Mouse (Mus musculus) intestine, embryonic 16.5 days (tissue): Measurements from ENCODE around the gene Zc3h12c. TPM values are rescaled to one million over a fixed set of nuclear protein-coding genes. Genes with fewer than 3 reads are reported as not detected.

Source experiments
- ATAC-seq: fragments of 200-750 bp; cut with Nextera tagmentation; 2 replicates; pipeline ENCODE4 v1.8.0; 2017; ENCODE audit warnings: moderate TSS enrichment, moderate library complexity
- H3K27ac ChIP-seq: fragments of 300-500 bp; sonication (generic); 2 replicates; pipeline ENCODE4 v1.5.1; 2014; ENCODE audit warnings: mild to moderate bottlenecking, low read length
- H3K27me3 ChIP-seq: fragments of 300-500 bp; sonication (generic); replicated peaks from 2 replicates; pipeline ENCODE4 v1.6.1; 2014; ENCODE audit warnings: low read length, control low read depth, mixed read lengths; ENCODE audit not compliant: control insufficient read depth, insufficient read depth
- H3K36me3 ChIP-seq: fragments of 300-500 bp; sonication (generic); 2 replicates; pipeline ENCODE4 v1.6.1; 2014; ENCODE audit warnings: low read length, control low read depth; ENCODE audit not compliant: control insufficient read depth, insufficient read depth
- H3K4me1 ChIP-seq: fragments of 300-500 bp; sonication (generic); 2 replicates; pipeline ENCODE4 v1.6.1; 2014; ENCODE audit warnings: low read length, control low read depth, mixed read lengths; ENCODE audit not compliant: control insufficient read depth, insufficient read depth
- H3K4me2 ChIP-seq: fragments of 300-500 bp; sonication (generic); 2 replicates; pipeline ENCODE4 v1.6.1; 2014; ENCODE audit warnings: low read depth, low read length, control low read depth
- H3K4me3 ChIP-seq: fragments of 300-500 bp; sonication (generic); 2 replicates; pipeline ENCODE4 v1.5.1; 2014; ENCODE audit warnings: mild to moderate bottlenecking, low read length
- H3K9ac ChIP-seq: fragments of 300-500 bp; sonication (generic); 2 replicates; pipeline ENCODE4 v1.6.1; 2014; ENCODE audit warnings: low read depth, low read length
- H3K9me3 ChIP-seq: fragments of 300-500 bp; sonication (generic); 2 replicates; pipeline ENCODE4 v1.6.1; 2016; ENCODE audit warnings: low read length, control low read depth; ENCODE audit not compliant: control insufficient read depth
- WGBS: fragments of 180-500 bp; shearing (Covaris S2); extraction: QIAGEN DNeasy Blood & Tissue Kit; methylation state at CpG from one replicate; pipeline ENCODE4 v1.1.7; 2014; 5-methylcytosine and 5-hydroxymethylcytosine counted together
- polyA plus RNA-seq: library from polyadenylated mRNA; unstranded; fragments of >200 nt; fragmentation: Nextera tagmentation; extraction: Ambion mirVana; gene quantifications from 2 replicates; pipeline ENCODE4 v1.2.1, GENCODE M21; 2015

Gene Zc3h12c
- polyA plus RNA-seq, 1 experiment from 2014 or later: 1.2 TPM

DNA sequence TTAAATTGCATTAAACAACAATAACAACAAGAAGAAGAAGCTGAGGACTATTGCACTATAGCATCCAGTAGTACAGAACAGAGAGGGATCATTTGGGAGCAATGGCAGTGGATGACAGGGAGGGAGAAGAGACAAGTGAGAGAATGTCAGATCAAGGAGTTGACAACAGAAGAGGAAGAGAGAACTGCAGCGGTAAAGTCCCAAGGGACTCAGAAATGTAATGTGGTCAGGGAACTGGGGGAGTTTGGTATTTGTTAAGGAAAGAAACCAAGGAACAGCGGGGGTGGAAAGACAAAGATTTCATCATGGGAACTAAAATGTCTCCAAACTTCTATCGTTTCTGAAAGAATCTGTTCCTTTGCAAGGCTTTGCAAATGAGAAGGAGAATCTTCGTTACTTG is 22.5 kb upstream of the Zc3h12c start:
- no peaks in the 10 kb centered on the region for H3K9me3 ChIP-seq
- WGBS: 89% methylated on average over 4 of the region's 4 CpGs
- no peaks in the 10 kb centered on the region for H3K27me3 ChIP-seq
- H3K4me2 ChIP-seq: no peak overlapping the region
- H3K4me1 ChIP-seq: no peaks in the 10 kb centered on the region
- no peaks in the 10 kb centered on the region for H3K36me3 ChIP-seq
- H3K27ac ChIP-seq: no peak overlapping the region
- no peak overlapping the region for H3K9ac ChIP-seq
- no peak overlapping the region for H3K4me3 ChIP-seq
- no peak for ATAC-seq

- WGBS: 43% methylated on average over 8 of the region's 8 CpGs
- H3K9ac ChIP-seq: no peak overlapping the region
- no peak for ATAC-seq
Measured at GRCm38 (mm10) chr9:52188106-52188505, 19.7 kb upstream of the Zc3h12c start.

GRCm38 (mm10) chr9:52186296-52186941 is 18.0 kb upstream of the Zc3h12c start:
- Histone ChIP-seq H3K27ac (no peak overlapping the region), H3K9ac (no peak overlapping the region), H3K4me3 (no peak overlapping the region), H3K4me1 (no peaks in the 10 kb centered on the region), H3K9me3 (no peaks in the 10 kb centered on the region), H3K36me3 (no peaks in the 10 kb centered on the region), H3K4me2 (no peak overlapping the region), H3K27me3 (no peaks in the 10 kb centered on the region)
- ATAC-seq: peak; percentile 68
- 26% methylated on average over 3 of the region's 3 CpGs for WGBS

More at GRCm38 (mm10) chr9:52188106-52188505, 19.7 kb upstream of the Zc3h12c start:
- Histone ChIP-seq H3K4me3 (no peak overlapping the region), H3K36me3 (no peaks in the 10 kb centered on the region), H3K4me1 (no peaks in the 10 kb centered on the region), H3K27me3 (no peaks in the 10 kb centered on the region), H3K9me3 (no peaks in the 10 kb centered on the region), H3K27ac (no peak overlapping the region), H3K4me2 (no peak overlapping the region)

GRCm38 (mm10) chr9:52181419-52181818 is 13.0 kb upstream of the Zc3h12c start:
- H3K27me3 ChIP-seq: no peaks in the 10 kb centered on the region
- H3K4me1 ChIP-seq: no peaks in the 10 kb centered on the region
- 65% methylated on average over 2 of the region's 2 CpGs for WGBS
- H3K4me3 ChIP-seq: no peak overlapping the region
- H3K27ac ChIP-seq: no peak overlapping the region
- ATAC-seq: no peak
- H3K36me3 ChIP-seq: no peaks in the 10 kb centered on the region
- no peak overlapping the region for H3K4me2 ChIP-seq
- H3K9me3 ChIP-seq: no peaks in the 10 kb centered on the region
- no peak overlapping the region for H3K9ac ChIP-seq

- no peak overlapping the region for H3K4me3 ChIP-seq
- no peaks in the 10 kb centered on the region for H3K9me3 ChIP-seq
- no peaks in the 10 kb centered on the region for H3K27me3 ChIP-seq
- no peaks in the 10 kb centered on the region for H3K4me1 ChIP-seq
- no peak overlapping the region for H3K9ac ChIP-seq
- H3K4me2 ChIP-seq: no peak overlapping the region
- no peaks in the 10 kb centered on the region for H3K36me3 ChIP-seq
- H3K27ac ChIP-seq: no peak overlapping the region
- no peak for ATAC-seq
- 77% methylated on average over 6 of the region's 6 CpGs for WGBS
Measured at GRCm38 (mm10) chr9:52180851-52181250, 12.5 kb upstream of the Zc3h12c start.

- H3K9me3 ChIP-seq: no peaks in the 10 kb centered on the region
- ATAC-seq: no peak
- no peak overlapping the region for H3K4me3 ChIP-seq
- no peak overlapping the region for H3K27ac ChIP-seq
- no peaks in the 10 kb centered on the region for H3K36me3 ChIP-seq
- no peaks in the 10 kb centered on the region; the same call in 1 of the 2 replicates for H3K27me3 ChIP-seq
- H3K9ac ChIP-seq: no peak overlapping the region
- H3K4me1 ChIP-seq: no peaks in the 10 kb centered on the region
- H3K4me2 ChIP-seq: no peak overlapping the region
- WGBS: 77% methylated on average over 4 of the region's 4 CpGs
Measured at GRCm38 (mm10) chr9:52175257-52175859, 7.0 kb upstream of the Zc3h12c start.

GRCm38 (mm10) chr9:52174671-52175111 is 6.3 kb upstream of the Zc3h12c start:
- 82% methylated on average over 4 of the region's 4 CpGs for WGBS
- no peaks in the 10 kb centered on the region for H3K9me3 ChIP-seq
- H3K27ac ChIP-seq: no peak overlapping the region
- no peak overlapping the region for H3K9ac ChIP-seq
- no peak overlapping the region for H3K4me3 ChIP-seq
- no peaks in the 10 kb centered on the region for H3K36me3 ChIP-seq
- ATAC-seq: no peak
- H3K4me2 ChIP-seq: no peak overlapping the region
- peaks cover 3% of the 10 kb centered on the region for H3K27me3 ChIP-seq
- H3K4me1 ChIP-seq: no peaks in the 10 kb centered on the region

- WGBS: 91% methylated on average over 2 of the region's 2 CpGs
- H3K4me1 ChIP-seq: peaks cover 4% of the 10 kb centered on the region; the same call in 1 of the 2 replicates
Measured at GRCm38 (mm10) chr9:52173937-52174336, 5.6 kb upstream of the Zc3h12c start.

DNA sequence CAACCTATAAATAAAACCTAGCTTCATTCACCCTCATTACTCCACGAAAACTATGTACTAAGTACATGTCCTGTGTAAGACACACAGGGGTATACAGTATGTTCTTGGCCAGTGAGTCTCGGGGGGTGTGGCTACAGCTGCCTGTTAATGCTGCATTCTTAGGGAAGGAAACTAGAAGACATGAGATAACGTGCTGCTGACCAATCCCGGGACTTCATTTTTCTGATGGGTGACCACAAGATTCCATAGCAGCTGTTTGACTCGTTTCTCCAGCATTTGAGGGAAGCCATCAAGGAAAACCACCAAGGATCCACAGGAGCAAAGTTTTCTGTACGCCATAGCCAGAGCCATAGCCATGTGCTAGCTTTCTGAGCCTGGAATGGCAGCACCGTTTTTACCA is 4.2 kb upstream of the Zc3h12c start:
- ATAC-seq: no peak
- Histone ChIP-seq H3K4me2 (no peak overlapping the region; the same call in 1 of the 2 replicates), H3K27me3 (peaks cover 7% of the 10 kb centered on the region), H3K4me3 (no peak overlapping the region), H3K9ac (no peak overlapping the region), H3K27ac (no peak overlapping the region), H3K36me3 (no peaks in the 10 kb centered on the region), H3K9me3 (no peaks in the 10 kb centered on the region), H3K4me1 (peaks cover 7% of the 10 kb centered on the region; the same call in 1 of the 2 replicates)
- WGBS: 61% methylated on average over 7 of the region's 7 CpGs

More at GRCm38 (mm10) chr9:52173937-52174336, 5.6 kb upstream of the Zc3h12c start:
- no peak for ATAC-seq
- H3K4me3 ChIP-seq: no peak overlapping the region
- H3K4me2 ChIP-seq: no peak overlapping the region
- H3K27ac ChIP-seq: no peak overlapping the region
- peaks cover 7% of the 10 kb centered on the region for H3K27me3 ChIP-seq
- no peaks in the 10 kb centered on the region for H3K36me3 ChIP-seq
- no peaks in the 10 kb centered on the region for H3K9me3 ChIP-seq
- H3K9ac ChIP-seq: no peak overlapping the region
